In genomic region chr13:43454431-43454830, GRCm38 (mm10) we compare ENCODE assay signal across 25 mouse cellular contexts. TPM values are rescaled to one million over a fixed set of nuclear protein-coding genes. Genes with fewer than 3 reads are reported as not detected.
DNase-seq lines count a peak whose midpoint lies in the region; ATAC-seq and TF ChIP-seq lines count a peak whose summit lies in the region.
"Had no signal": no experiment of that assay in that cellular context is flagged by ENCODE, and none has a peak within 500 bp of the region (broad histone marks: within the 10 kb centered on the region; RNA-seq: fewer than 3 reads in every experiment).

No protein-coding gene starts in this region.

- H3K36me3 ChIP-seq in hindbrain, embryonic 13.5 days = no peaks in the 10 kb centered on the region
- no peaks in the 10 kb centered on the region for H3K36me3 ChIP-seq in hindbrain, embryonic 16.5 days (ENCODE audit: control insufficient read depth, insufficient read depth, low read length)
- H3K36me3 ChIP-seq in thymus, adult 2 months (ENCODE audit: control insufficient read depth, insufficient read depth, low read length) = no peaks in the 10 kb centered on the region
- H3K36me3 ChIP-seq: heart, embryonic 12.5 days; heart, embryonic 15.5 days; hindbrain, embryonic 15.5 days had no signal

- H3K9ac ChIP-seq in hindbrain, embryonic 13.5 days = no peak overlapping the region
- H3K9ac ChIP-seq in hindbrain, embryonic 16.5 days (ENCODE audit: low read depth, low read length) = no peak overlapping the region
- H3K9ac ChIP-seq: forebrain, postnatal 0 days; heart, embryonic 12.5 days; heart, embryonic 15.5 days; hindbrain, embryonic 15.5 days had no signal

- H3K4me2 ChIP-seq in hindbrain, embryonic 13.5 days = no peak overlapping the region
- H3K4me2 ChIP-seq in hindbrain, embryonic 16.5 days (ENCODE audit: low read length) = no peak overlapping the region
- H3K4me2 ChIP-seq: heart, embryonic 12.5 days; heart, embryonic 15.5 days; hindbrain, embryonic 15.5 days had no signal

- H3K9me3 ChIP-seq in hindbrain, embryonic 13.5 days = no peaks in the 10 kb centered on the region
- H3K9me3 ChIP-seq in hindbrain, embryonic 16.5 days (ENCODE audit: control insufficient read depth, low read length) = no peaks in the 10 kb centered on the region
- H3K9me3 ChIP-seq: heart, embryonic 12.5 days; heart, embryonic 15.5 days; hindbrain, embryonic 15.5 days had no signal

- no peak for ATAC-seq in hindbrain, embryonic 13.5 days (ENCODE audit: low FRiP score)
- no peak for ATAC-seq in hindbrain, embryonic 16.5 days
- ATAC-seq in erythroid progenitor cell, adult 5-6 weeks (replicated peaks; ENCODE audit: low FRiP score, poor library complexity, severe bottlenecking) = no peak
- ATAC-seq: activated CD4-positive, CD25-positive, alpha-beta regulatory T cell, adult 4 months; forebrain, embryonic 14.5 days; forebrain, postnatal 0 days; inflammation-experienced regulatory T-cells, adult 6 months had no signal

- WGBS in hindbrain, embryonic 13.5 days = 88% methylated on average over 7 of the region's 7 CpGs
- WGBS in hindbrain, embryonic 16.5 days = 89% methylated on average over 7 of the region's 7 CpGs
- 27% methylated on average over 7 of the region's 7 CpGs for WGBS in thymus, adult 2 months

- peaks cover 16% of the 10 kb centered on the region for H3K4me1 ChIP-seq in hindbrain, embryonic 13.5 days (replicated peaks)
- peaks cover 2% of the 10 kb centered on the region for H3K4me1 ChIP-seq in hindbrain, embryonic 16.5 days (ENCODE audit: control insufficient read depth, insufficient read depth, low read depth, low read length)
- H3K4me1 ChIP-seq in thymus, adult 2 months (replicated peaks; ENCODE audit: control insufficient read depth, insufficient read depth, low read length) = peaks cover 22% of the 10 kb centered on the region

- no peaks in the 10 kb centered on the region for H3K27me3 ChIP-seq in hindbrain, embryonic 13.5 days
- no peaks in the 10 kb centered on the region for H3K27me3 ChIP-seq in hindbrain, embryonic 16.5 days (replicated peaks; ENCODE audit: control insufficient read depth, insufficient read depth, low read length)
- no peaks in the 10 kb centered on the region for H3K27me3 ChIP-seq in thymus, adult 2 months (ENCODE audit: control insufficient read depth, insufficient read depth, low read length)
- H3K27me3 ChIP-seq: heart, embryonic 12.5 days; heart, embryonic 15.5 days; hindbrain, embryonic 15.5 days had no signal

- no peak for DNase-seq in thymus, adult 2 months
- no peak for DNase-seq in thymus, postnatal 10 days (ENCODE audit: low spot score in 2 of 2)
- DNase-seq in 416B (ENCODE audit: low read depth) (peak; percentile 54), adipocyte (ENCODE audit: low spot score) (no peak)
- DNase-seq in induced T-regulatory cell, adult 2 months (ENCODE audit: low read depth) = peak; percentile 50
- DNase-seq: adrenal gland, postnatal 10 days; adrenal gland, postnatal 36 days; cerebellum, adult 18-20 months; cerebellum, adult 9-10 months; cerebellum, postnatal 14 days; forebrain, postnatal 0 days; gastrocnemius, adult 2 months; gastrocnemius, postnatal 14 days; heart, adult 18-20 months; heart, postnatal 14 days; heart, postnatal 4 days had no signal

- no peak for TF ChIP-seq CTCF in thymus, adult 2 months (IDR thresholded peaks at IDR 0.05; ENCODE audit: borderline replicate concordance, control insufficient read depth, extremely low read depth, insufficient read depth, low read length, poor library complexity)

- H3K4me3 ChIP-seq in hindbrain, embryonic 13.5 days = no peak overlapping the region
- H3K4me3 ChIP-seq in hindbrain, embryonic 16.5 days (ENCODE audit: low read length) = no peak overlapping the region
- H3K4me3 ChIP-seq in thymus, adult 2 months (ENCODE audit: control insufficient read depth, insufficient read depth, low read length) = no peak overlapping the region
- H3K4me3 ChIP-seq: gastrocnemius, adult 2 months; heart, embryonic 12.5 days; heart, embryonic 15.5 days; hindbrain, embryonic 15.5 days had no signal

- H3K27ac ChIP-seq in hindbrain, embryonic 13.5 days = peak overlapping the region; percentile 18; the same call in 1 of the 2 replicates
- no peak overlapping the region for H3K27ac ChIP-seq in hindbrain, embryonic 16.5 days (ENCODE audit: low read depth, low read length)
- peak overlapping the region; percentile 60 for H3K27ac ChIP-seq in thymus, adult 2 months (ENCODE audit: control insufficient read depth, insufficient read depth, low read length)
- H3K27ac ChIP-seq: gastrocnemius, adult 2 months; heart, embryonic 15.5 days; hindbrain, embryonic 15.5 days had no signal

- TF ChIP-seq POLR2A in thymus, adult 2 months (IDR thresholded peaks at IDR 0.05; ENCODE audit: control insufficient read depth, extremely low read depth, insufficient read depth, low read length, poor library complexity) = no peak

RNA-seq across cellular contexts. Expression of gene Ranbp9, which starts 26.7 kb away (rescaled TPM):
- polyA plus RNA-seq in hindbrain, embryonic 13.5 days (2015; fragmentation: Nextera tagmentation; extraction: Ambion mirVana) = 10.4 and 12.9 TPM in 2 replicates
- polyA plus RNA-seq in hindbrain, embryonic 16.5 days (2015; fragmentation: Nextera tagmentation; extraction: Ambion mirVana) = 10.0 and 11.2 TPM in 2 replicates
- 26.7 and 35.6 TPM in 2 replicates for polyA plus RNA-seq in thymus, adult 2 months (2012; rRNA removed)
- 23.9 and 51.9 TPM in 2 replicates for total RNA-seq in erythroid progenitor cell, adult 5-6 weeks (2015; ENCODE audit: low replicate concordance)
- total RNA-seq in erythroid progenitor cell, adult 5-6 weeks (2017; ENCODE audit: low replicate concordance) = 41.1 and 43.3 TPM in 2 replicates

RNA-seq across cellular contexts. Expression of gene Nol7, which starts 56.2 kb away (rescaled TPM):
- 157 and 187 TPM in 2 replicates for polyA plus RNA-seq in hindbrain, embryonic 13.5 days (2015; fragmentation: Nextera tagmentation; extraction: Ambion mirVana)
- 140 and 144 TPM in 2 replicates for polyA plus RNA-seq in hindbrain, embryonic 16.5 days (2015; fragmentation: Nextera tagmentation; extraction: Ambion mirVana)
- polyA plus RNA-seq in thymus, adult 2 months (2012; rRNA removed) = 88.7 and 91.0 TPM in 2 replicates
- total RNA-seq in erythroid progenitor cell, adult 5-6 weeks (2015; ENCODE audit: low replicate concordance) = 45.8 and 87.6 TPM in 2 replicates
- total RNA-seq in erythroid progenitor cell, adult 5-6 weeks (2017; ENCODE audit: low replicate concordance) = 33.4 and 107 TPM in 2 replicates

Comparison
In these comparisons a context has a peak if more than half of its experiments do, and no peak if none do; other contexts are left out.
1. DNase-seq: peak in 416B (single experiment) and induced T-regulatory cell, adult 2 months (single experiment); none in thymus, adult 2 months (single experiment), thymus, postnatal 10 days (0 of 2) and adipocyte (single experiment).